Mouse (Mus musculus) cortical plate, adult 2 months (tissue): Measurements from ENCODE around the gene Rbms1.

Experiments
- CTCF ChIP-seq: fragments of 200-500 bp; IDR thresholded peaks from 2 replicates; pipeline ENCODE4 v1.5.1; 2011; ENCODE audit warnings: mild to moderate bottlenecking, control low read depth, low read length; ENCODE audit not compliant: insufficient read depth; ENCODE audit errors: extremely low read depth
- POLR2A ChIP-seq: fragments of 200-500 bp; IDR thresholded peaks from 2 replicates; pipeline ENCODE4 v1.6.1; 2011; ENCODE audit warnings: mild to moderate bottlenecking, low read length, control low read depth; ENCODE audit not compliant: insufficient read depth; ENCODE audit errors: extremely low read depth

DNA sequence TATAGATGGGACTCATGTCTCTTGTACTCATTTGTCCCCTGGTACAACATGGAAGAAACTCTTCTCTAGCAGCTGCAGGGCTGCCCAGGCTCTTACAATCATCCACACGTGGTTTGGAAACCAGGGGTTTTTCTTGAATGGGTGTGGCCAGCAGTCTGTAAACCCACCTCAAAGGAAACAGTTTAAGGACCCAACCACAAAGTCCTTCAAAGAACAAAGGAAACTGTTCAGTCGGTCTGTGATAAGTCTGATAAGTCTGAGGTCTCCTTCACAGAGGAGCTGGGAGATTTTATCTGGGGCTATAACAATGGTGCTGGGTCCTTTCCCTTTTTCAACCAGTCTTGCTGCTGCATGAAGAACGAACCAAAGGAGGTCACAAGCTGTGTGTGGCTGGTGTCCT lies 188.5 kb downstream of the Rbms1 start:
- TF ChIP-seq CTCF (no peak), POLR2A (no peak)
